Mouse (Mus musculus): ENCODE measurements around the gene Olfr798. TPM values are rescaled to one million over a fixed set of nuclear protein-coding genes. Genes with fewer than 3 reads are reported as not detected.

The Olfr798 gene
- not detected for total RNA-seq (2021)
- long read RNA-seq, experiment 1 = 0 reads
- long read RNA-seq, experiment 2 = 0 reads

DNA sequence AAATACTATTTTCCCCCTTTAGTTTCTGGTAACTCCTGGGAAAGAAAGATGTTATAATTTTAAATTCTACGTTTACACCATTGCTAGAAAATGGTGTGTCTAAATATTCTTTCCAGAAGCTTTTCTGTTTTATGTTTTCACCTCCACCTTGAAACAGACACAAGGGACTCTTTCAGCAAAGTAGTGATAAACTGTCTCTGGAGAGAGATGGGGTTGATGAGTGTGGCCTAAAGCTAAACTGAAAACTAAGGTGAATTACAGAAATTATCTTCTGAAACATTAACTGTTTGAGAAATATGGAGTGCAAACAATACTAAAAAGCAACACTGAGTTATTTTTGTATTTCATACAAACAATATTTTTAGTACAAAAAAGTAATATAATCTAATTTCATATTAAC is at the start of gene Olfr798:
Gene Olfr798 (minus strand): TSS at position 101 of the 400 bp plus-strand sequence.
- intact Hi-C loops (cut with DNase I) = no loop called here
- DNase-seq = no peak

DNA sequence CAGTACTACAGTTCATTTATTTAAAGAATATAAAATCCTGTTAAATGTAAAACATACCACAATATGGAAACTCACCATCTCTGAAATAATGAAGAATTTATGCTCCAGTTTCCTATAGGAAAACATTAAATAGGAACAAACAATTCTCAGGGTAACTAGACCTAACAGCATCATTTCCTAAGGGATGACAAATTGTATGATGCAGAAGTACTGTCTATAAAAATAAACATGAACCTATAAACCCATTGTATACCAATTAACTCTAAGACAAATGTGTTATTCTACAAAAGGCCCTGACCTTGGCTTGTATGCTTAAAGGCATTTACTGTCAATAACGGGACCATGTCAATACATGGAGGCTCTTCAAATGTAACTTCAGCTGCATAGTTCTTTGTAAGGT is 46.0 kb upstream of the Olfr798 start, which contains the start of gene Olfr801:
Gene Olfr801 (minus strand): TSS at position 101 of the 400 bp plus-strand sequence.
- intact Hi-C loops (cut with DNase I) = no loop called here

DNA sequence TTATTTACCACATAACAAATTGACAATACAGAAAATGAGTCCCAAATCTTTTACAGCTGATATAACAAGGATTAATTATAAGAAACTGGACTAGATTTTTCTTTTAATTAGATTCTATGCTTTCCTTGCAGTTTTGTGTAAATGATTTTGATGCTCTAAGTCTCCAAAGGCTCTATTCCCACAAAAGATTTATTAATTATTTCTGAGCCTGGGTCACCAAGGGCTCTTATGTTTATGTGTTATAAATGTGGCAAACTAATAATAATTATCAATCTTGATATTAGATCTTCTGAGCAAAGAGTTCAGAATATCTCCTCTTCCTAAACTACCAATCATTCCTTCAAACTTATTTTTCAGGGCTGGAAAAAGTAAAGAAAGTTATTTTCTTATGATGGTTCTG is 29.7 kb upstream of the Olfr798 start, which contains the start of gene Olfr800:
Gene Olfr800 (plus strand): TSS at position 301 of the 400 bp plus-strand sequence.
- DNase-seq = no peak
- intact Hi-C loops (cut with DNase I) = no loop called here

More for the DNA sequence above, 46.0 kb upstream of the Olfr798 start, which contains the start of gene Olfr801:
- no peak for DNase-seq

DNA sequence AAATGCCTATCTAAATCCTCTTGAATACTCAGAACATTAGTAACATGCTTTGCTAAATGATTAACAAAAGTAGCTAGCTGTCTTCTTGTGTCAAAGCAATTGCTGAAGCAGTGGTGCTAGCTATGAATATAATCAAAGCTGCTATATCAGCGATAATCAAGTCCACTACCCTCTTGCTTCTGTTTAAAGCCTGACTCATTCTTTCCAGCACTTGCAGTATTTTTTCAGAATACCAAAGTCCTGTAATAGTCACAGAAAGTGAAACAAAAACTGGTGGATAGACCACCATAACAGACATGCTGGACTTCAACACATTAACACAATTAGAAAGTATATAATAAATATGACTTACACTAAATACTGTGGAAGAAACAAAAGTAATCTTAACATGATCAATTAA is 24.0 kb upstream of the Olfr798 start:
- intact Hi-C loops (cut with DNase I) = no loop called here
- no peak for DNase-seq

DNA sequence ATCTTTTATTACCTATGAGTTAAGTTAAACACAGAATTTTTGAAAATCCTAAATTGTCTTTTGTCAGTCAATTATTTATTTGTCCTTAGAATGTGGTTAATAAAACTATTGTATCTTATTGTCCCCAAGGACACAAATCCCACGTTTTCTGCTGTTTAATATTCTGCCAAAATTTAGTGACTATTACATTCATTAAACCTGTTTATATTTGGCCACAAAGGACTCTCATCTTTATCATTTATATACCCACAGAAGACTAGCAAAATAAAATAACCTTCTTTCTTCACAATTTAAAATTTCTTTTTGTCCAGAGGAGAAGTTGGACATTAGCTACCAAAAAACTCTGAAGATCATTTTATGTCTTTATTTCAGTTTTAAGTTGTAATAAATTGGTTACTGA is 9.4 kb upstream of the Olfr798 start, which contains the start of gene Olfr799:
Gene Olfr799 (plus strand): TSS at position 301 of the 400 bp plus-strand sequence.
- DNase-seq = no peak
- intact Hi-C loops (cut with DNase I) = no loop called here

DNA sequence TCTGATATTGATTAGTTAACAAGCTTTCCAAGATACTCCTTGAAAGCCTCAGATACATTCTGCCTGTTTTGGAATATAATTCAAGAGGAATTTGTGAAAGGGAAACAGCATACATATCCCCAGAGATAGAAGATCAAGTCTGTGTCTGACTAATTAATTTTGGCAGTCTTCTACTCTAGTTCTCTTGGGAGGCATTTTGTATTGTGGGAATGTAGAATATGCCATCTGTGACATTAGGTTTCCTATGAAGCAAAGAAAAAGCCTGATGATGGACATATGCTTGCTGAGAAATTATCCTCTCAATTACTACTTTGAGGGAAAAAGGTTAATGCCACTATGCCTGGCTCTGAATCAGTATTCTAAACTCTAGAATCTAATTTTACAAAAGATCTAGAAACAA is 4.5 kb downstream of the Olfr798 start:
- no peak for DNase-seq
- intact Hi-C loops (cut with DNase I) = no loop called here

DNA sequence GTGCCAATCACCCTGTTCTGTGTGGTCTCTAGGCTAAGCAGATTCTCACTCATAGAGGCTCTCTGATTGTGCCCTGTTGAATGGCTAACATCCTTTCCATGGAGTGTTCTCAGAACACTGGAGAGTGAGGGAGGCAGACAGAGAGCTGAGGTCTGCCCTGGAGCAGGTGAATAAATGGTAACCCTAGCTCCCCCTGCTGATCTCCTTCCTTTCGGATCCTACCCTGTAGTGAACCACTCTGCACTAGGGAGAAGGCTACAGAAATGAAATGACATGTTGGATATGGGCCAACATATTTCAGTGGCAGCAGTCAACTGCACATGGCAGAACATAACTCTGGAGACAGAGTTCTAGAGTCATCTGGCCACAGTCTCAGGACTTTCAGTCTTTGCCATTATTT is 6.0 kb downstream of the Olfr798 start:
- DNase-seq = no peak
- intact Hi-C loops (cut with DNase I) = no loop called here

DNA sequence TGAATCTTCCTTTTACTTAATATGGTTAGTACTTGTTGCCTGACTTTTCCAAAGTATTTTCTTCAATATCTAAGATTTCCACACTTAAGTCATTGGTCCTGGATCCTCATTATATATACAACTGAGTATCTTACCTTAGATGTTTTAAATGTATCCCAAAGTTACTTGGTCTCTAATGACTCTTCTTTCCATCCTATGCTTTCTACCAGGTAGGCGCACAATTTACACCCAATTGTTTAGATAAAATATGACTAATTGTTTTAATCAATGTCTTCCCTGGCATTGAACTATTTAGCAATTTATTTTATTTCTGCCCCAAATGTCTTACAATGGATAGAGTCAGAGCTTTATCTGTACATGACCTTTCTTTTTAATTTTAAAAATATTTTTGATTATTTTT is 15.3 kb downstream of the Olfr798 start, which contains the start of gene Olfr796:
Gene Olfr796 (minus strand): TSS at position 101 of the 400 bp plus-strand sequence.
- DNase-seq = no peak
- intact Hi-C loops (cut with DNase I) = no loop called here

DNA sequence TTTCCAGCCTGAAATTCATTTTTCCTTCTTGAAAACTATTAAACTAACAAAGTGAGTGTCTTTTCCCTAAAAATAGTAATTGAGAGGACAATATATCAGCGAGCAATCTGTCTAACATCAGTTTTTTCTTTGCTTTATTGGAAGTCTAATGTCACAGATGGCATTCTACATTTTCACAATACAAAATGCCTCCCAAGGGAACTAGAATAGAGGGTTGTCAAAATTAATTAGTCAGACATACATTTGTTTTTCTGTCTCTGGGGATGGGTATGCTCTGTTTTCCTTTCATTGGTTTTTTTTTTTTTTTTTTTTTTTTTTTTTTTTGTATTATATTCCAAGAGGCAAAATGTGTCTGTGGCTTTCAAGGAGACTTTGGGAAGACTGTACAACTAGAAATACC is 50.7 kb downstream of the Olfr798 start:
- intact Hi-C loops (cut with DNase I) = no loop called here
- DNase-seq = no peak

Small RNA genes lying within 50 kb of the gene (microRNA-seq; reads per million reads assigned to microRNA genes)
- 0 reads per million in 2 experiments for gene Gm23252

Other genes with a start within 250 kb of the Olfr798 start
- under 1 TPM in 1 of 2 experiments, not detected in 1; 0.10 TPM for gene Olfr784, start 243.9 kb downstream of the Olfr798 start, total RNA-seq (2021)
- gene Olfr785, start 222.5 kb downstream of the Olfr798 start, total RNA-seq (2021) = not detected
- gene Olfr786, start 200.6 kb downstream of the Olfr798 start, total RNA-seq (2021) = not detected
- not detected for gene Olfr787, start 166.1 kb downstream of the Olfr798 start, total RNA-seq (2021)
- gene Olfr788, start 156.9 kb downstream of the Olfr798 start, total RNA-seq (2021) = not detected
- gene Olfr789, start 143.2 kb downstream of the Olfr798 start, total RNA-seq (2021) = not detected
- gene Olfr790, start 129.4 kb downstream of the Olfr798 start, total RNA-seq (2021) = not detected
- gene Olfr791, start 106.1 kb downstream of the Olfr798 start, total RNA-seq (2021) = not detected
- gene Olfr792, start 88.8 kb downstream of the Olfr798 start, total RNA-seq (2021) = not detected
- not detected for gene Olfr794, start 60.3 kb downstream of the Olfr798 start, total RNA-seq (2021)
- gene Olfr796, start 15.4 kb downstream of the Olfr798 start, total RNA-seq (2021) = not detected
- gene Olfr799, start 9.6 kb upstream of the Olfr798 start, total RNA-seq (2021) = not detected
- gene Olfr800, start 29.8 kb upstream of the Olfr798 start, total RNA-seq (2021) = not detected
- not detected for gene Olfr801, start 45.9 kb upstream of the Olfr798 start, total RNA-seq (2021)
- not detected for gene Olfr802, start 60.2 kb upstream of the Olfr798 start, total RNA-seq (2021)
- not detected for gene Olfr803, start 66.4 kb upstream of the Olfr798 start, total RNA-seq (2021)
- gene Olfr804, start 75.3 kb upstream of the Olfr798 start, total RNA-seq (2021) = not detected
- not detected for gene Olfr805, start 101.4 kb upstream of the Olfr798 start, total RNA-seq (2021)
- gene Olfr806, start 114.0 kb upstream of the Olfr798 start, total RNA-seq (2021) = not detected
- not detected for gene Olfr807, start 129.9 kb upstream of the Olfr798 start, total RNA-seq (2021)
- not detected for gene Olfr808, start 137.5 kb upstream of the Olfr798 start, total RNA-seq (2021)
- not detected for gene Olfr809, start 146.7 kb upstream of the Olfr798 start, total RNA-seq (2021)
- not detected for gene Olfr810, start 167.0 kb upstream of the Olfr798 start, total RNA-seq (2021)
- not detected for gene Olfr811, start 176.5 kb upstream of the Olfr798 start, total RNA-seq (2021)
- gene Olfr812, start 218.2 kb upstream of the Olfr798 start, total RNA-seq (2021) = not detected
- gene Olfr813, start 227.4 kb upstream of the Olfr798 start, total RNA-seq (2021) = not detected

All from gastrocnemius, postnatal 36 days (tissue).